In genomic region chr4:148806836-148807235, GRCm38 (mm10) we compare ENCODE assay signal across 8 mouse cellular contexts. TPM values are rescaled to one million over a fixed set of nuclear protein-coding genes. Genes with fewer than 3 reads are reported as not detected.
A peak's percentile ranks its signal among the peaks of the same experiment; 100 is the strongest.
DNase-seq lines count a peak whose midpoint lies in the region; ATAC-seq and TF ChIP-seq lines count a peak whose summit lies in the region.

No protein-coding gene starts in this region.

- WGBS in hindbrain, embryonic 13.5 days = under 1% methylated on average over 25 of the region's 26 CpGs
- 2% methylated on average over 24 of the region's 26 CpGs for WGBS in lung, adult 2 months

- peaks cover 76% of the 10 kb centered on the region for H3K4me1 ChIP-seq in hindbrain, embryonic 13.5 days (replicated peaks)
- H3K4me1 ChIP-seq in lung, adult 2 months (ENCODE audit: control insufficient read depth, insufficient read depth, low read length) = no peaks in the 10 kb centered on the region

- peak overlapping the region; percentile 99 for H3K4me2 ChIP-seq in hindbrain, embryonic 13.5 days

- peaks cover 88% of the 10 kb centered on the region for H3K27me3 ChIP-seq in hindbrain, embryonic 13.5 days

- TF ChIP-seq CTCF in lung, adult 2 months (IDR thresholded peaks at IDR 0.05; ENCODE audit: insufficient read depth, low read length) = no peak

- no peaks in the 10 kb centered on the region for H3K36me3 ChIP-seq in hindbrain, embryonic 13.5 days

- no peak for ATAC-seq in hindbrain, embryonic 13.5 days (ENCODE audit: low FRiP score)
- no peak for ATAC-seq in inflammation-experienced regulatory T-cells, adult 6 months

- H3K4me3 ChIP-seq in hindbrain, embryonic 13.5 days = peak overlapping the region; percentile 60
- peak overlapping the region; percentile 64 for H3K4me3 ChIP-seq in lung, adult 2 months (replicated peaks; ENCODE audit: extremely low read depth, low read depth, low read length)

- H3K9me3 ChIP-seq in hindbrain, embryonic 13.5 days = no peaks in the 10 kb centered on the region

- peak; percentile 56 to 69 for DNase-seq in lung, adult 18-20 months
- DNase-seq in lung, postnatal 25 days (ENCODE audit: low spot score) = no peak
- peak; percentile 48 for DNase-seq in forelimb bud, embryonic 11.5 days (ENCODE audit: low read depth, low spot score)
- DNase-seq in lung, adult 2 months = peak; percentile 65
- DNase-seq in retina, postnatal 7 days (ENCODE audit: low read depth, low spot score) = peak; percentile 73
- DNase-seq in cerebellum, postnatal 4 days (ENCODE audit: low spot score in 2 of 2) = no peak

- 0 out of 2 replicates have a peak, but pooled peaks have one; percentile 3 for TF ChIP-seq POLR2A in lung, adult 2 months (IDR thresholded peaks at IDR 0.05; ENCODE audit: borderline replicate concordance, extremely low read depth, low read depth, low read length)

- peak overlapping the region; percentile 63 for H3K9ac ChIP-seq in hindbrain, embryonic 13.5 days

- H3K27ac ChIP-seq in hindbrain, embryonic 13.5 days = peak overlapping the region; percentile 32; the same call in 1 of the 2 replicates

RNA-seq across cellular contexts. Expression of gene Casz1, which starts 2.6 kb away (rescaled TPM):
- polyA plus RNA-seq in hindbrain, embryonic 13.5 days (2015; fragmentation: Nextera tagmentation; extraction: Ambion mirVana) = 6.7 and 8.1 TPM in 2 replicates
- 68.7 and 72.5 TPM in 2 replicates for polyA plus RNA-seq in lung, adult 2 months (2012; rRNA removed)
- 1 to 10 TPM in 1 of 3 experiments, under 1 TPM in 2; 0.58 to 1.8 (median 0.80) TPM for polyA plus RNA-seq in inflammation-experienced regulatory T-cells, adult 6 months (2017; shearing (Covaris generic))

Comparison
In these comparisons a context has a peak if more than half of its experiments do, and no peak if none do; other contexts are left out.
1. DNase-seq: peak in lung, adult 18-20 months (2 of 2), forelimb bud, embryonic 11.5 days (single experiment), lung, adult 2 months (single experiment) and retina, postnatal 7 days (single experiment); none in lung, postnatal 25 days (single experiment) and cerebellum, postnatal 4 days (0 of 2).